9 mouse cellular contexts compared by ENCODE assay signal in the genomic region with DNA sequence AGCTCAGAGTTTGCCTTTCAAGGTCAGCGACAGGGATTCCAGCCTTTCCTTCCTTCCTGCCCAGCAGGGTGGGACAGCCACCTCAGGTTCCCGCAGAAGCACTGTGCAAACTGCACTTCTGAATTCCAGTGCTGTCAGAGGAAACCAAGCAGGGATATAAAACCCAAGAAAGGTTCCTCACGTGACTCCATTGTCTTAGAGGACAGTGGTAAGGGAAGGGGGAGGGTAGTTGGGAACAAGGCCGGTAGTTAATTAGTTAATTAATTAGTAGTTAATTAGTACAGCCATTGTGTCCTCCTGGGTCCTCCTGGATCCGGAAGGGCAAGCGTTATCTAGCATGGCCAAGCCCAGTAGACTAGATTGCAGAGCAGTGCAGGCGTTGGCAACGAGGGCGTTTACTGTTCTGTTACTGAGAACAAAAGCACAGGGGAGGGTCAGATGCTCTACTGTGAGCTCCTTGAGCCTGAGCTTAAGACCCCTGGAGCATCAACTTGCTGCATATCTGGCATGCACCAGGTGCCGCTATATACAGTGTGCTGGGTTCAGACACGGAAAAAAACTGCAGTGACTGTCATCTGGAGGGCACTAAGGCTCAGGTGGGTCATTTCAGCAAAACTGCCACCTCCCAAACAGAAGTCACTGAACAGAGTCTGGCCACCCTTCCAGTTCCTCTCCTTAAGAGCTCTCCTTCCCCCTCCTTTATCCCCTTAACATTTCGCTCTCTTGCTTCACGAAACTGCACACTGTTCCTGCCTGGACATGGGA.
DNase-seq lines count a peak whose midpoint lies in the region; ATAC-seq and TF ChIP-seq lines count a peak whose summit lies in the region.
"Had no signal": no experiment of that assay in that cellular context is flagged by ENCODE, and none has a peak within 500 bp of the region (broad histone marks: within the 10 kb centered on the region; RNA-seq: fewer than 3 reads in every experiment).

No protein-coding gene starts in this region.

- no peak for TF ChIP-seq CTCF in E14TG2a.4 (conservative IDR thresholded peaks at IDR 0.05; ENCODE audit: low read length)

- H3K4me1 ChIP-seq in E14TG2a.4 (replicated peaks; ENCODE audit: low read depth, low read length), result peaks cover 50% of the 10 kb centered on the region
- H3K4me1 ChIP-seq in brown adipose tissue, adult 24 weeks (ENCODE audit: control insufficient read depth, insufficient read depth, insufficient read length, low read length), result no peaks in the 10 kb centered on the region
- peaks cover 19% of the 10 kb centered on the region for H3K4me1 ChIP-seq in hindbrain, embryonic 15.5 days (replicated peaks)
- H3K4me1 ChIP-seq in liver, embryonic 16.5 days (ENCODE audit: control insufficient read depth, low read depth, low read length), result no peaks in the 10 kb centered on the region

- no peak overlapping the region for H3K9ac ChIP-seq in hindbrain, embryonic 15.5 days
- no peak overlapping the region for H3K9ac ChIP-seq in liver, embryonic 16.5 days (ENCODE audit: low read depth, low read length)

- H3K4me3 ChIP-seq in E14TG2a.4 (replicated peaks; ENCODE audit: low read length), result peak overlapping the region; percentile 37
- no peak overlapping the region for H3K4me3 ChIP-seq in brown adipose tissue, adult 24 weeks (ENCODE audit: insufficient read depth, low read depth, low read length)
- H3K4me3 ChIP-seq in hindbrain, embryonic 15.5 days, result no peak overlapping the region
- H3K4me3 ChIP-seq in liver, embryonic 16.5 days (ENCODE audit: low read depth, low read length), result no peak overlapping the region

- H3K36me3 ChIP-seq in E14TG2a.4 (ENCODE audit: insufficient read depth, low read length), result peaks cover 30% of the 10 kb centered on the region
- H3K36me3 ChIP-seq in hindbrain, embryonic 15.5 days, result no peaks in the 10 kb centered on the region
- H3K36me3 ChIP-seq in liver, embryonic 16.5 days (ENCODE audit: control insufficient read depth, insufficient read depth), result no peaks in the 10 kb centered on the region; the same call in 1 of the 2 replicates

- H3K4me2 ChIP-seq in hindbrain, embryonic 15.5 days, result no peak overlapping the region
- H3K4me2 ChIP-seq in liver, embryonic 16.5 days (ENCODE audit: low read depth, low read length), result no peak overlapping the region

- WGBS in hindbrain, embryonic 15.5 days, result 26% methylated on average over 13 of the region's 13 CpGs
- WGBS in liver, embryonic 16.5 days (ENCODE audit: insufficient replicate concordance), result 18% methylated on average over 13 of the region's 13 CpGs

- peak overlapping the region; percentile 50 for H3K27ac ChIP-seq in brown adipose tissue, adult 24 weeks (replicated peaks; ENCODE audit: low read depth, low read length)
- H3K27ac ChIP-seq in hindbrain, embryonic 15.5 days (replicated peaks), result peak overlapping the region; percentile 26; the same call in 1 of the 2 replicates
- H3K27ac ChIP-seq in liver, embryonic 16.5 days (ENCODE audit: low read length), result no peak overlapping the region

- H3K27me3 ChIP-seq in E14TG2a.4 (ENCODE audit: insufficient read depth, low read length), result no peaks in the 10 kb centered on the region
- H3K27me3 ChIP-seq in hindbrain, embryonic 15.5 days, result no peaks in the 10 kb centered on the region
- H3K27me3 ChIP-seq in liver, embryonic 16.5 days (ENCODE audit: control insufficient read depth, insufficient read depth, low read depth, low read length), result no peaks in the 10 kb centered on the region

- DNase-seq in thymus, postnatal 14 days, result no peak
- no peak for DNase-seq in right cerebral cortex, adult 18-20 months
- DNase-seq in gastrocnemius, postnatal 25 days, result no peak
- no peak for DNase-seq in cerebellum, adult 11-12 months

- 0 out of 2 replicates have a peak, but pooled peaks have one; percentile 17 for ATAC-seq in hindbrain, embryonic 15.5 days (ENCODE audit: low FRiP score, low read depth)
- ATAC-seq in liver, embryonic 16.5 days (ENCODE audit: low read depth), result peak; percentile 48
- ATAC-seq: inflammation-experienced regulatory T-cells, adult 6 months had no signal

- H3K9me3 ChIP-seq in E14TG2a.4 (ENCODE audit: low read length), result no peaks in the 10 kb centered on the region
- H3K9me3 ChIP-seq in hindbrain, embryonic 15.5 days, result no peaks in the 10 kb centered on the region
- no peaks in the 10 kb centered on the region for H3K9me3 ChIP-seq in liver, embryonic 16.5 days (replicated peaks; ENCODE audit: control insufficient read depth, low read length)
